Mouse (Mus musculus) stomach, postnatal 0 days (tissue): ENCODE results near the gene 0610009B22Rik. TPM values are rescaled to one million over a fixed set of nuclear protein-coding genes. Genes with fewer than 3 reads are reported as not detected.

Experiments used
- ATAC-seq: fragments of 200-750 bp; cut with Nextera tagmentation; 2 replicates; pipeline ENCODE4 v1.8.0; 2017; ENCODE audit not compliant: low FRiP score, low TSS enrichment
- DNase-seq: peaks from one replicate; pipeline ENCODE4 v3.0.0-alpha.2; 2016; ENCODE audit warnings: low spot score
- H3K27ac ChIP-seq: fragments of 300-500 bp; sonication (generic); replicated peaks from 2 replicates; pipeline ENCODE4 v1.5.1; 2014; ENCODE audit warnings: mild to moderate bottlenecking, control low read depth
- H3K27me3 ChIP-seq: fragments of 300-500 bp; sonication (generic); 2 replicates; pipeline ENCODE4 v1.6.1; 2014; ENCODE audit warnings: low read length; ENCODE audit not compliant: control insufficient read depth, insufficient read depth
- H3K36me3 ChIP-seq: fragments of 300-500 bp; sonication (generic); 2 replicates; pipeline ENCODE4 v1.6.1; 2014; ENCODE audit warnings: low read length, mixed read lengths; ENCODE audit not compliant: control insufficient read depth, insufficient read depth
- H3K4me1 ChIP-seq: fragments of 300-500 bp; sonication (generic); replicated peaks from 2 replicates; pipeline ENCODE4 v1.6.1; 2014; ENCODE audit warnings: antibody characterized with exemption; ENCODE audit not compliant: control insufficient read depth, insufficient read depth
- H3K4me2 ChIP-seq: fragments of 300-500 bp; sonication (generic); replicated peaks from 2 replicates; pipeline ENCODE4 v1.6.1; 2014; ENCODE audit warnings: low read depth, mild to moderate bottlenecking, control low read depth, moderate library complexity
- H3K4me3 ChIP-seq: fragments of 300-500 bp; sonication (generic); 2 replicates; pipeline ENCODE4 v1.5.1; 2014; ENCODE audit warnings: low read depth, low read length, control low read depth
- H3K9ac ChIP-seq: fragments of 300-500 bp; sonication (generic); 2 replicates; pipeline ENCODE4 v1.6.1; 2014; ENCODE audit warnings: mild to moderate bottlenecking, low read length, control low read depth, mixed read lengths
- H3K9me3 ChIP-seq: fragments of 300-500 bp; sonication (generic); 2 replicates; pipeline ENCODE4 v1.6.1; 2016; ENCODE audit warnings: low read length; ENCODE audit not compliant: control insufficient read depth
- CTCF ChIP-seq: IDR thresholded peaks from 2 replicates; pipeline ENCODE4 v1.5.1; 2016; ENCODE audit warnings: antibody characterized with exemption, low read depth, mild to moderate bottlenecking, moderate library complexity
- EP300 ChIP-seq: optimal IDR thresholded peaks from 2 replicates; pipeline ENCODE3; 2016; ENCODE audit warnings: antibody characterized with exemption
- WGBS: fragments of 180-500 bp; shearing (Covaris S2); extraction: QIAGEN DNeasy Blood & Tissue Kit; methylation state at CpG from one replicate; pipeline ENCODE4 v1.1.7; 2014; 5-methylcytosine and 5-hydroxymethylcytosine counted together
- polyA plus RNA-seq: library from polyadenylated mRNA; unstranded; fragments of >200 nt; fragmentation: Nextera tagmentation; extraction: Ambion mirVana; gene quantifications from 2 replicates; pipeline ENCODE4 v1.2.1, GENCODE M21; 2015

Gene 0610009B22Rik
- polyA plus RNA-seq, 1 experiment from 2014 or later = 103 TPM

DNA sequence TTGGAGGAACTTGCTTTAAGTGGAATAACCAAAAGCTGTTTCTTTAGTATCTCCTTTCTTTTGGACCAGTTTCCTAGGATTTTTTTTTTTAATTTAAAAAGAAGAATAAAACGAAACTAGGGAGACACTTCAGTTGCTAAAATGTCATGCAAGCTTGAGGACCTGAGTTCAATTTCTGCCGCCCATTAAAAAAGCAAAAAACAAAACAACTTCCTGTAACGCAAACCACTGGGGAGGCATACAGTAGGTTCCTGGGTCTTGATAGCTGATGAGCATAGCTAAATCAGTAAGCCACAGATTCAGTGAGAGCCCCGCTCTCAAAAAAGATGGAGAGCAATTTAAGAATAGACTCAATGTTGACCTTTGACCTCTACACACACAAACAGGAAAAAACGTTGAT, 50.2 kb downstream of the 0610009B22Rik start:
- WGBS = 70% methylated on average over 5 of the region's 5 CpGs
- TF ChIP-seq EP300 = no peak
- TF ChIP-seq CTCF = no peak
- no peaks in the 10 kb centered on the region for H3K4me1 ChIP-seq
- no peaks in the 10 kb centered on the region for H3K27me3 ChIP-seq
- no peak overlapping the region for H3K27ac ChIP-seq
- no peak for ATAC-seq
- peak overlapping the region; percentile 46; the same call in 1 of the 2 replicates for H3K4me2 ChIP-seq
- H3K9ac ChIP-seq = peak overlapping the region; percentile 47; the same call in 1 of the 2 replicates
- no peak overlapping the region for H3K4me3 ChIP-seq
- no peaks in the 10 kb centered on the region for H3K9me3 ChIP-seq
- no peak for DNase-seq
- H3K36me3 ChIP-seq = no peaks in the 10 kb centered on the region

DNA sequence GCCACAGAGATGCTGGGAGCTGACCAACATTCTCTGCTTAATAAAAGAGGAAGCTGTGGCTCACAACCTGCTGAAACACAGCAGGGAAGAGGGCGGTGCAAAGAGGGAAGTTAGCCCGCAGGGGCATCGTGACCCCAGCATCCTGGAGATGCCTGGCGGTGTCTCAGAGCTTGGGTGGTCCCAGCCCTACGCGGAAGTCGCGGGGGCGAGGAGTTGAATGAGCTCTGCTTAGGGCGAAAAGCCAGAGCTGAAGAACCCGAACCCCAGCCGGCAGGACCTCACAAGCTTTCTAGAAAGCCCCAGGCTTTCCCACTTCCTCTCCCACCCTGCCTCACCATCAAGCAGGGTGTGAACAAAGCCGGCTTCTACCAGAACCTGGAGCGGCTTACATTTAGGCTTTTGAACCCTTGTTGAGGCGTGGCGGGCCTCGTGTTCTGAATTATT, 50.7 kb downstream of the 0610009B22Rik start:
- ATAC-seq = no peak
- H3K9ac ChIP-seq = peak overlapping the region; percentile 47

DNA sequence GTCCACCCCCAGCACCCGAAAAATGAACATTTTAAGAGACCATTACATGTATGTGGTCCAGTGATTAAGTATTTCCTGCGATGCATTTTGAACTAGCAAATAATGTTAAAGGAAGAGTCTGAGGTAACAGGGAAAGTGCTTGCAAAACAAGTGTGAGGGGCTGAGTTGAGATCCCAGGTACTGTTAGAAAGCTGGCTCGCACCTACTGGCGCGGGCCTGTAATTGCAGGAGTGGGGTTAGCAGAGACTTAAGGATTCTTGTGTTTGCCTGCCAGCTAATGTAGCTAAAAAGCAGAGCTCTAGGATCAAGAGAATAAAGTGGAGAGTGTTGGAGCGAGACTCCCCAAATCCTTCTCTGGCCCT, 52.4 kb downstream of the 0610009B22Rik start:
- peak; percentile 78 for TF ChIP-seq CTCF
- TF ChIP-seq EP300 = no peak
- DNase-seq (peak; percentile 80), ATAC-seq (peak; percentile 33; the same call in 1 of the 2 replicates)
- Histone ChIP-seq H3K4me2 (peak overlapping the region; percentile 79), H3K36me3 (no peaks in the 10 kb centered on the region), H3K4me3 (peak overlapping the region; percentile 71), H3K9me3 (no peaks in the 10 kb centered on the region), H3K27ac (peak overlapping the region; percentile 92), H3K4me1 (no peaks in the 10 kb centered on the region), H3K9ac (peak overlapping the region; percentile 76), H3K27me3 (no peaks in the 10 kb centered on the region)
- 4% methylated on average over 6 of the region's 6 CpGs for WGBS

More for the DNA sequence above, 50.7 kb downstream of the 0610009B22Rik start:
- Histone ChIP-seq H3K4me1 (no peaks in the 10 kb centered on the region), H3K9me3 (no peaks in the 10 kb centered on the region), H3K27me3 (no peaks in the 10 kb centered on the region), H3K36me3 (no peaks in the 10 kb centered on the region), H3K4me2 (peak overlapping the region; percentile 46), H3K4me3 (peak overlapping the region; percentile 6; the same call in 1 of the 2 replicates), H3K27ac (peak overlapping the region; percentile 77)
- 7% methylated on average over 17 of the region's 17 CpGs for WGBS
- DNase-seq = no peak
- TF ChIP-seq EP300 (no peak), CTCF (no peak)

DNA sequence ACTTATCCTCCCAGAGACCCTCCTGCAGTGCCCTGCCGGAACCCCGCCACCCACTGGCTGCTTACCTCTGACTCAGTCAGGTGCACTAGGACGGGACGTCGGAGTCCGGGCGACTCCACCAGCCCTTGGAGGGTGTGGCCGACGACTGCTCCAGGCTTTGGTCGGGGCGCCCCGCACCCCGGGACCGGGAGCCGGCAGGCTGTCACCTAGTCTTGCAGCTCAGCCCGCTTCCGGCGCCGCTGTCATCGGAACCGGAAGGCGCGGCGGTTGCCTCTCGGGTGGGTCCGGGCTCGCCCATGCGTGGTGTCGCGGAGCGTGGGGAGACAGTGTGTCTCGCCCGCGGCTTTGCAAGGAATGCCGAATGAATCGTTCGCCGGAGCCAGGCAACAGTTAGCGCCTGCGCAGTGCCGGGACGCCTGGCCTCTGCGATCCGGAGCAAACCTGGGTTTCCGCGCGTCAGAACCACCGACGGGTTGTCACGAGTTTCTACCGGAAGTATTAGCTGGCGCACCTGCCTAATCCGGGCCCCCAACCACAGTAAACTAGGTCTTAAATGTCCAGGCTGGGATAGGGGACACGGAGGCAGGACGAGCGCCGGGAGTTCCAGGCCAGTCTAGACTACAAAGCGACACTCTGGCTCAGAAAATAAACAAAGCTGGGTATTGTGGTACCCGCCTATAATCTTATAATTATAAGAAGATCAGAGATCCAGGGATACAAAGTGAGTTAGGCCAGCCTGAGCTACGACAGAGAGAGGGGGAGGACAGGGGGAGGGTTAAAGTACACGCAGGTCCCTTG, 53.0 kb downstream of the 0610009B22Rik start, which contains the start of gene Rmnd5b:
Rmnd5b (minus strand) TSS at position 372 of the 798 bp plus-strand sequence.
- Histone ChIP-seq H3K27me3 (no peaks in the 10 kb centered on the region), H3K27ac (peak within 1 kb of the TSS; percentile 92), H3K4me1 (no peaks in the 10 kb centered on the region), H3K9me3 (no peaks in the 10 kb centered on the region), H3K4me2 (peak within 1 kb of the TSS; percentile 79), H3K9ac (peak within 1 kb of the TSS; percentile 76), H3K4me3 (peak within 1 kb of the TSS; percentile 71), H3K36me3 (no peaks in the 10 kb centered on the region)
- peak; percentile 91 for ATAC-seq
- peak; percentile 93 for DNase-seq
- under 1% methylated on average over 61 of the region's 61 CpGs for WGBS
- TF ChIP-seq CTCF (peak; percentile 47), EP300 (no peak)

Other genes starting within 250 kb of the 0610009B22Rik start
- 13.3 and 14.0 TPM in 2 replicates for gene Phykpl, start 104.1 kb downstream of the 0610009B22Rik start, polyA plus RNA-seq
- 204 and 215 TPM in 2 replicates for gene Hnrnpab, start 82.0 kb downstream of the 0610009B22Rik start, polyA plus RNA-seq
- gene Nhp2, start 69.1 kb downstream of the 0610009B22Rik start, polyA plus RNA-seq = 134 and 144 TPM in 2 replicates
- gene Rmnd5b, start 53.0 kb downstream of the 0610009B22Rik start, polyA plus RNA-seq = 34.6 and 35.3 TPM in 2 replicates
- gene N4bp3, start 38.0 kb downstream of the 0610009B22Rik start, polyA plus RNA-seq = 16.1 and 16.8 TPM in 2 replicates
- gene D930048N14Rik, start 37.9 kb downstream of the 0610009B22Rik start, polyA plus RNA-seq = 2.0 and 2.3 TPM in 2 replicates
- 8.3 and 8.4 TPM in 2 replicates for gene Sec24a, start 74.8 kb upstream of the 0610009B22Rik start, polyA plus RNA-seq
- gene Sar1b, start 74.8 kb upstream of the 0610009B22Rik start, polyA plus RNA-seq = 168 and 169 TPM in 2 replicates
- gene Jade2, start 168.8 kb upstream of the 0610009B22Rik start, polyA plus RNA-seq = 1.2 and 1.3 TPM in 2 replicates